Mouse (Mus musculus) 416B (cell line): ENCODE results near the gene Lmcd1.
"Not testable (repeated sequence)": the region's sequence is repeated elsewhere in the genome, so short reads cannot be mapped to it uniquely, and the experiment has no call there.

Source experiments
- DNase-seq: peaks from one replicate; pipeline ENCODE4 v3.0.0; 2011; ENCODE audit warnings: low read depth

The Lmcd1 gene

GRCm38 (mm10) chr6:112273501-112274205 lies at the start of gene Lmcd1:
Gene Lmcd1 (plus strand): TSS chr6:112273758.
- no peak for DNase-seq

GRCm38 (mm10) chr6:112223877-112224632 lies 49.5 kb upstream of the Lmcd1 start:
- no peak for DNase-seq

- DNase-seq, result no peak
Measured at GRCm38 (mm10) chr6:112236775-112237174, 36.8 kb upstream of the Lmcd1 start.

GRCm38 (mm10) chr6:112242216-112242615 lies 31.3 kb upstream of the Lmcd1 start:
- no peak for DNase-seq

GRCm38 (mm10) chr6:112245639-112246038 lies 27.9 kb upstream of the Lmcd1 start:
- no peak for DNase-seq

- peak; percentile 5 for DNase-seq
Measured at GRCm38 (mm10) chr6:112246636-112247035, 26.9 kb upstream of the Lmcd1 start.

GRCm38 (mm10) chr6:112253943-112254342 lies 19.6 kb upstream of the Lmcd1 start:
- not testable (repeated sequence) for DNase-seq

- DNase-seq, result no peak
Measured at GRCm38 (mm10) chr6:112254967-112255366, 18.6 kb upstream of the Lmcd1 start.

GRCm38 (mm10) chr6:112255388-112256225 lies 18.0 kb upstream of the Lmcd1 start:
- DNase-seq, result no peak

- DNase-seq, result no peak
Measured at GRCm38 (mm10) chr6:112256599-112256998, 17.0 kb upstream of the Lmcd1 start.

- no peak for DNase-seq
Measured at GRCm38 (mm10) chr6:112261089-112261488, 12.5 kb upstream of the Lmcd1 start.

- DNase-seq, result no peak
Measured at GRCm38 (mm10) chr6:112264321-112264720, 9.2 kb upstream of the Lmcd1 start.

- no peak for DNase-seq
Measured at GRCm38 (mm10) chr6:112266631-112267030, 6.9 kb upstream of the Lmcd1 start.

- no peak for DNase-seq
Measured at GRCm38 (mm10) chr6:112267661-112268357, 5.7 kb upstream of the Lmcd1 start.

GRCm38 (mm10) chr6:112274261-112275055 lies 900 bp downstream of the Lmcd1 start:
- DNase-seq, result no peak

GRCm38 (mm10) chr6:112275731-112276245 lies 2.2 kb downstream of the Lmcd1 start:
- DNase-seq, result no peak

- no peak for DNase-seq
Measured at GRCm38 (mm10) chr6:112278805-112279204, 5.2 kb downstream of the Lmcd1 start.

- peak; percentile 14 for DNase-seq
Measured at GRCm38 (mm10) chr6:112280161-112280560, 6.6 kb downstream of the Lmcd1 start.

GRCm38 (mm10) chr6:112280945-112281344 lies 7.4 kb downstream of the Lmcd1 start:
- DNase-seq, result no peak

- DNase-seq, result no peak
Measured at GRCm38 (mm10) chr6:112281935-112282334, 8.4 kb downstream of the Lmcd1 start.

GRCm38 (mm10) chr6:112284087-112284486 lies 10.5 kb downstream of the Lmcd1 start:
- DNase-seq, result no peak
